Mouse (Mus musculus) heart, postnatal 0 days (tissue): ENCODE measurements at regions not wholly inside any gene's neighbourhood (a gene's known extent, or its start where the extent isn't known, plus 50 kb on each side); places are given as distances from the start of the nearest gene placed in this dataset.

Experiments
- CTCF ChIP-seq: IDR thresholded peaks from 2 replicates; pipeline ENCODE4 v1.5.1; 2016; ENCODE audit warnings: antibody characterized with exemption, control low read depth, low read depth
- EP300 ChIP-seq: IDR thresholded peaks from 2 replicates; pipeline ENCODE4 v1.6.1; 2016; ENCODE audit warnings: antibody characterized with exemption, low read depth

GRCm38 (mm10) chr10:95075897-95076296 is 131.3 kb upstream of the Plxnc1 start:
- TF ChIP-seq EP300 (no peak), CTCF (no peak)
